Mouse (Mus musculus) large intestine, adult 2 months (tissue): Measurements from ENCODE around the gene Hoxb6. TPM values are rescaled to one million over a fixed set of nuclear protein-coding genes. Genes with fewer than 3 reads are reported as not detected.

ENCODE experiments used
- DNase-seq: peaks from one replicate; pipeline ENCODE4 v3.0.0-alpha.2; 2012; ENCODE audit warnings: low read depth, low spot score
- WGBS: fragments of 180-500 bp; shearing (Covaris S2); methylation state at CpG from one replicate; pipeline ENCODE4 v1.1.7; 2018; 5-methylcytosine and 5-hydroxymethylcytosine counted together
- polyA plus RNA-seq: library from polyadenylated mRNA; depleted of rRNA; stranded (reverse); fragments of >200 nt; gene quantifications from 2 replicates; pipeline ENCODE4 v1.2.3, GENCODE M21; 2012

The Hoxb6 gene
- polyA plus RNA-seq, 1 experiment, result 23.1 TPM

DNA sequence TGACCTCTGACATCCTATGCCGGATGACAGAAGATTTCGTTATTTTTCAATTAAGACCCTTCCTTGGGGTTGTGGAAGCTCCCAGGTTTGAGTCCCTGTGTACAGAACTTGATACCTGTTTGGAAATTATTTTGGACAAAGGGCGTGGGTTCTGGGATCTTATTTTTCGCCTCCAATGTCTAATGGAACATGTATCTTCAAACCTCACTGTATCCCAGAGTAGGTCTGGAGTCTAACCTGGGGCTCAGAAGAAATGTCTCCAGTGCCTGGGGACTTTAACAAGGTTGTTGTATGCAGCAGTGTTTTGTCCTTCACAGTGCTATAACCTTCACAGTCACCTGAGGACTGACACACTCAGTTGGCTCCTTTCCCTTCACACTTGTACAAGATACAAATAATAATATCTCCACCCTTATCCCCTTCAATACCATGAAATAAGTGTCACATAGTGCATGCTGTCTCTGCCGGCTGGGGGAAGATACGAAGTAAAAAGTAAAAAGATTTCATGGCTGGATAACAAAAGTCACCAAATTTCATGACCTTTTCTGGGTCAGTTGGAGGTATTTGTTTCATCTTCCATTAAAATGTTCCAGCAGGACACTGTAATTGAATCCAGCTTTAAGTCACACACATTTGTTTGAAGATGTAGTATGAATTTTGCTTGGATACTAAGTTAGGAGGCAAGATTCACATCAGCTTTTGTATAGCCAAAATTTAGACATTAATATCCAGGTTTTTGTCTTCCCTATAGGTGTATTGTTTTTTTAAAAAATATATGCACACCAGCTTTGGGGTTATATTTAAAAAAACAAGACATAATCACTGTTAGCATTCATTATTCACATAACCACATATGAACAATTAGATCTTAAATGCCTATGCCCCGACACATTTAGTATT is 25.0 kb upstream of the Hoxb6 start:
- 44% methylated on average over 7 of the region's 7 CpGs for WGBS
- DNase-seq, result no peak

DNA sequence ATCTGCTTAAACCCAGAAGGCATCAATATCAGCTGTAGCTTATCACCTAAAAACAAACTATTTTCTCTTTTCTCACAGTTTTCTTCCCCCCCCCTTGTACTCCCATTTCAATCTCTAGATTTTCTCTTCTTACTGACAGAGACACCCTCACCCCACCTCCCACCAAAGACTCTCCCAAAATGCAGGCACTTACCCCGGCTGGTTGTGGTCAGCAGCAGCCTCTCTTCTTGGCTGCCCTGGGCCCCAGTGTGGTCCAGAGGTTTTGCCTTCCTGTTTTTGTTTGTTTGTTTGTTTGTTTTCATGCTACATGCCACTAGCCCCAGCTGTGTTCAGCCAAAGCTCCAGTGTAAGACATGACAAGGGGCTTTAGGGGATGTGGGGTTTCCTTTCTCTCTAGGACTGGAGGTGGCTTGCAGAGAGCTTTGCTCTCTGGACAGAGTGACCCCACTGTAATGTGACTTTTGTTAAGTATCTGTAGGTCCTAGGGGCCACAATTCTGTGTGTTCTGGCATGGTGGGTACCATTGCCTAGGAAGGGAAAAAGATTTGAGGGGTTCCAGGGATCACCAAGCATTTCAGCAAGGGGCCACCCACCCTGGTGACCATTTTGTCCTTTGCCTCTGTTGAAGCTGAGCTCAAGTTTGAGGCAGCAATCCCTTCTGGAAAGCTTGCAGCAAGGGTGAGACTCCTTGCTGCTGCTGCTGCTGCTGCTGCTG is 24.1 kb upstream of the Hoxb6 start:
- WGBS, result 50% methylated on average over 1 of the region's 1 CpGs
- DNase-seq, result no peak

DNA sequence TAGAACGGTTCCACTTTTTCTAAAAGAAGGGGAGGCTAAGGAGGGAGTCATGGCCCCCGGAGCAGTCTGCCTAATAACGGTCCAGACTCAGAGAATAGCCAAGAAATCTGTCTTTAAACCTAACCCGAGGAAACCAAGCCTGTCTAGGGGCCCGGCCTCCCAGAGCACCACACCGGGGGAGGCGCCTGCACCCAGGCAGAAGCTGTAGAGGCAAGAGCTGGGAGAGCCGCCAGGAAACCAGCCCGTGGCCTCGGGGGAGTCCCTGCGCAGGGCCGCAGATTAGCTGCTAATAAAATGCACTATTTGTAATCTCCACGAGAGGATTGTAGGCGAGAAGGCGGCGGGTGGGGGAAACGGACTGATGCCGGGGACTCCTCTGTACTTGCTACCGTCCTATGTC is 22.4 kb upstream of the Hoxb6 start:
- WGBS, result under 1% methylated on average over 19 of the region's 19 CpGs
- DNase-seq, result no peak

DNA sequence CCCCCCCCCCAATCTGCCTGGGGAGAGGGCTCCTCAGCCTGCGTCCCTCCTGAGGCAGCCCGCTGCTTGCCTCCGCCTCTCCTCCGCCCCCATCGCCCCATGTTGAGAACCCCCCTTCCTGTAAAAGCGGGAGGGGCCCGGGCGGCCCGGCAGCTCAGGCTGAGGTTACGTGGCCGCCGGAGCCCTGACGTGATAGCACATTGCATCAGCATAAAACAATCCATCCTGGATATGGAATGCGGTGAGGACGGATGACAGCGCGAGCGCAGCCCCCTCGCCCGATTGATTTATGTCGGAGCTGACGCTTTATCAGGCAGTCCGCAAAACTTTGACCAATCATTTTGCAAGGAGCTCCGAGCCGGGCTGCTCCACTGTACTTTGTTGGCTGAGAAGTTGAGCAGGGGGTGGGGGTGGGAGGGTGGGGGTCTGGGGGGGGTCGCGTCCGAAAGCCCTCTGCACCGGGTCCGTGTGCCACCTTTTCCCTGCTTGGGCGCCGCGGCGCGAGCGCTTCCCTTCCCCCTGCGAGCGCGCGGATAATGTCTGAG is 21.2 kb upstream of the Hoxb6 start, which contains the start of gene Hoxb9:
TSS of gene Hoxb9 (plus strand) at position 462 of the 545 bp plus-strand sequence.
- 1% methylated on average over 40 of the region's 40 CpGs for WGBS
- no peak for DNase-seq

DNA sequence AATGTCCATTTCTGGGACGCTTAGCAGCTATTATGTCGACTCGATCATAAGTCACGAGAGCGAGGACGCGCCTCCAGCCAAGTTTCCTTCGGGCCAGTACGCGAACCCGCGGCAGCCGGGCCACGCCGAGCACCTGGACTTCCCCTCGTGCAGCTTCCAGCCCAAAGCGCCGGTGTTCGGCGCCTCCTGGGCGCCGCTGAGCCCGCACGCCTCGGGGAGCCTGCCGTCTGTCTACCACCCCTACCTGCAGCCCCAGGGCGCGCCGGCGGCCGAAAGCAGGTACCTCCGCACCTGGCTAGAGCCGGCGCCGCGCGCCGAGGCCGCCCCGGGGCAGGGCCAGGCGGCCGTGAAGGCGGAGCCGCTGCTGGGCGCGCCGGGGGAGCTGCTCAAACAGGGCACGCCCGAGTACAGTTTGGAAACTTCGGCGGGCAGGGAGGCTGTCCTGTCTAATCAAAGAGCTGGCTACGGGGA is 20.7 kb upstream of the Hoxb6 start:
- WGBS, result under 1% methylated on average over 52 of the region's 52 CpGs
- no peak for DNase-seq

DNA sequence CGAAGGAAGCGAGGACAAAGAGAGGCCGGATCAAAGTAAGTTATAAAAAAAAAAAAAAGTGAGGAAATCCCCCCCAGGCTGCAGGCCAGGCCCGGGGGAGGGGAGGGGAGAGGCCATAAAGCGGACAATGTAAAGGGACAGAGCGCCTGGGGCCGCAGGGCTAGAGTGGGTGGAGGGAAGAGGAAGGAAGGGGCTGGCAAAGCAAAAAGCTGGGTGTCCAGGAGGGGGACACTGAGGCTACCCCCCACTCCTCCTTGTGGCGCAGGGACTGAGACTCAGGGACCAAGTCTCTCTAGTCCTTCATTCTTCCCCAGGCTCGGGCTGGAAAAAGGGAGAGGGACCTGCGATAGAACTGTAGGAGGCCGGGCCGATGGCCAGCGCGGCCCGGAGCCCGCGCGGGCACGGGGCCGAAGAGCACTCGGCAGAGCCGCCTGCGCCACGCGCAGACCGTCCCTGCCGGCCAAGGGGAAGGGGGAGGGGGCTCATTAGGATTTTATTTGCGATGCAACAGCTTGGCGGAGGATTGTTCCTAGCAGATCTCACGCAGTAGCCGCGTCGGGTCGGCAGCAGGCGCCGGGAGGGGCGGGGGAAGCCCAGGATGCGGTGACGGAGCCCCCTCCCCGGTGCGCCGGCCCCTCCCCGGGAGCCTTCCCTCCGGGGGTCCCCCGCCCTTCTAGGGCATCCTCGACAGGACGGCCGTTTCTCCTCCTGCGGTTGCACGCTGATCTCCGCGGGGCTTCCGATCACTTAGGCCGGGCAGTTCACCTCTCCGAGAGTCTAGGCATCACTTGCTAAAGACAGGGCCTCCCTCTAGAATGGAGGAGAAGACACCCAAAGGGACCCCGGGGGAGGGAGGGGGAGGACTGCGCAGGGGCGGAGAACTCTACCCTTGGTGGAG is 20.0 kb upstream of the Hoxb6 start:
- 2% methylated on average over 57 of the region's 58 CpGs for WGBS
- DNase-seq, result no peak

DNA sequence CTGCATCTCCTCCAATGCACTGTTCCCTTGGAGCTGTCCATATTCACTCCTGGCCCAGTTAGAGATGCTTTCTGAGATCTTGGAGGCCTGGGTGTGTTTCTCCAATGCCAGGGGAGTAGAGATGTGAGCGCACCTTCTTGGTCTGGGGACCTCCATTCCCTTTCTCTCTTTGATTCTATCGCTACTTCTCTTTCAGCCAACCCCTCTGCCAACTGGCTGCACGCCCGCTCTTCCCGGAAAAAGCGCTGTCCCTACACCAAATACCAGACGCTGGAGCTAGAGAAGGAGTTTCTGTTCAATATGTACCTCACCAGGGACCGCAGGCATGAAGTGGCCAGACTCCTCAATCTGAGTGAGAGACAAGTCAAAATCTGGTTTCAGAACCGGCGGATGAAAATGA is 17.8 kb upstream of the Hoxb6 start:
- WGBS, result 35% methylated on average over 10 of the region's 10 CpGs
- no peak for DNase-seq

DNA sequence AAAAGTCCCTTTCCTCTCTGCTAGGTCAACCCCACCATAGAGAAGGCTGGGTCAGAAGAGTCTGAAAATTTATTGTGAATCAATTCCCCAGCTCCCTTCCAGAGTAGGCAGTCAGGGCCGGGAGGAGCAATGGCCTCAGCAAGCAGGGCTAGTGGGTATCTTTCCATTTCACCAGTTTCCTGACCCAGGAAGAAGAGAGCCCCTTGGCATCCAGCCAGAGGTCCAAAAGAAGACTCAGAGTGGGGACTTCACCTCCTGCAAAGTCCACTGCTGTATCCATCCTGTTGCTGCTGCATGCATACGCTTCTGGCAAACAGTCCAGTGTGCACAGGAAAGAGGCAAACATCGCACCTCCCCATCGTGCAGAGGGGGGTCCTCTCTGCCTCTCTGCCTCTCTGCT is 16.4 kb upstream of the Hoxb6 start:
- no peak for DNase-seq
- 26% methylated on average over 4 of the region's 4 CpGs for WGBS

DNA sequence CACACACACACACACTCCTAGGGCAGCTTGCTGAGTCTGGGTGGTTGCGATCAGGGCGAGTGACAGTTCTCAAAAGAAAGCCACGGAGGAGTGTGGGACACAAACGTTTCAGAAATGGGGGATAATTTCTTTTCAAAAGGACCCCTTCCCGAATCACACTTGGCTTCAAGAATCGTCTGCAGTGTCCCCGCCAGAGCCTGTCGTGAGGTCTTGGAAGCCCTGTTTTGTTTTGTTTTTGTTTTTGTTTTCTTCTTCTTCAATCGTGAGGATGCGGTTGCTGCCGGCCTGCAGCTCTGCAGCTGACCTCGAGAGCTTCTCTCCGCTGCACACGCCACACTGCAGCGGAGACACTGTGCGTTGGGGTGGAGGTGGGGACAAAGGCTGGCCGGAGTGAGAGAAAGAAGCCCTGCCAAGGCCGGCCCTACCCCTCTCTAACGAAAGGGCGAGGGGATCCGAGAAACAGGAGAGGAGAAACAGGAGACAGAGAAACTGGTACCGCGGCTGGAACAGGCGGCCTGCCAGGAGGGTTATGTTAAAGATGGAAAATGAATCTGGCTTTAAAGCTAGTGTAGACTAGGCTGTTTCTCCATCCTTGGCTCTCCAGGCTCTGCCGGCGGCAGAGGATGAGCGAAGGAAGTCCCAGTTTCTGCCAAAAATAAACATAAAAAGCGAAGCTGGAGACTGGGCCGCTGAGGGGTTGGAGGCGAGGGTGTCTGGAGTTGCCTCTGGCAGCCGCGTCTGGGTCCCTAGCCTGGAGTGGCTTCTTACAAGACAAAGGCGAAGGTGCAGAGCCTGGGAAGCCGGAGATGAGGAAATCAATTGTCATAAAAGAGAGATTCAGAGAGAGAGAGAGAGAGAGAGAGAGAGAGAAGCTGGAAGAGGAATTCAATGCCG is 14.9 kb upstream of the Hoxb6 start:
- WGBS, result 2% methylated on average over 35 of the region's 35 CpGs
- no peak for DNase-seq

DNA sequence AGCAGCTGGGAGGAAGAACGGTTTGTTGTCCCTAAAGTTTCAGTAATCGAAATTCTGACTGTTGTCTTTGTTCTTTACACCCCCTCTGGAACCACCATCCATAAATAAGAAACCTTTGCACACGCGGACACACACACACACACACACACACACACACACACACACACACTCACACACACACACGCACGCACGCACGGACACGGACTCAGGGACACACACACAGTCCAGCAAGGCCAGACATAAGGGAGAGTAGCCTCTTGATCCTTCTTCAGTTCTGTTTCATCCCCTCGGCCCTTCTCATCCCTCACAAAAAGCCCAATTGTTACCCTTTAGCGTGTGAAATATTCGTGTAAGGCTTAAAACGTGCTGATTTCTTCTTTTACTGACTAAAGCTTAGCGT is 14.0 kb upstream of the Hoxb6 start:
- WGBS, result 5% methylated on average over 14 of the region's 14 CpGs
- no peak for DNase-seq

DNA sequence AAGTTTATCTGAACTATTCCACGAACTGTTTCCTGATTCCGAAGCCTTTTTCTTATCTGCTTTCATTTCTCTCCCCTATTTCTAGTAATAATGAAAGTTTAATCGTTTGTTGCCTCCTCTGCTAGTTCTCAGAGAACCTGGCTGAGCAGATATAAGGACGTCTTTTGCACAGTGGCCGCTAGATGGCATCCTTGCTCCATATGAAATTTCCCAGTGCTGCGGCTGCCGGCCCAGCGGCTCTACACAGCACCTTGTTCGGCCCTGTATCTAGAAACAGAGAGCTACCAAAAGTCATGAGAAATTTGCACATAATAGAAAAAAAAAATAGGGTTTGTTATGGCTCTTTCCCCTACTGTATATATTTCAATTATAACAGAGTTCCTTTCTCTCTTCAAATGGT is 13.5 kb upstream of the Hoxb6 start:
- WGBS, result under 1% methylated on average over 9 of the region's 9 CpGs

DNA sequence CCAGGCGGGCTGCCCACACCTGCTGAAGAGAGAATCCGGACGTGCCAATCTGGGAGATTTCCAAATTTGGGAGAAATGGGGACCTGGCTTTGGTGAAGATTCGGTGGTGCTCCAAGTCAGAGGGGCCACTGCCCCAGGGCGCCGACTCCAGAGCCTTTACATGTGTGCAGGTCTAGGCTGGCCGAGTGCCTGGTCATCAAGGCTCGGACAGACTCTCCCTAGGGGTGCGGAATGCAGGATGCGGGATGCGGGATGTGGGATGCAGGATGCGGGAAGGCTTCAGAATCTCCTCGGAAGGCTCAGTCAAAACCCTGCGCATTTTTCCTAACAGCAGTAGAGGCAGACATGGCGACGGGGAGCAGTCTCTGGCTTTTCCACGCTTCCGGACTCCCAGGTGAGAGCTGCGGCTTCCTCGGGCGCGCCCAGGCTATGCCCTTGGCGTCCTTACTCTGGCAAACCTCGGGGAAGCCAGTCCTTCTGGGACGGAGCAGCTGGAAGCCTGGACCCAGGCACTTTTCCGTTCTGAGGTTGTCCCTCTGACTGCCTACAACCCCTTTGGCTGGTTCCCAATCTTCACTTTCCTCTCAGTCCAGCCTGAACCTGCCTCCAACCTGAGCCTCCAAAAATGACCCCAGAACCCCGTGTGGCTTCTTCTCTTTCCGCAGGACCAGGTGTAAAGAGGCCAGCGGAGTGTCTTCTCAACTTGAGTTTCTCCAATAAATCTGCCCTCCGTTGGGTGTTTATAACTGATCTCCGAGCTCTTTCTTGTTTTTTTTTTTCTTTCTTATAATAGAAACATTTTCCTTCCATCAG is 12.6 kb upstream of the Hoxb6 start:
- 9% methylated on average over 31 of the region's 31 CpGs for WGBS
- no peak for DNase-seq

More for the DNA sequence above, 13.5 kb upstream of the Hoxb6 start:
- DNase-seq, result no peak

DNA sequence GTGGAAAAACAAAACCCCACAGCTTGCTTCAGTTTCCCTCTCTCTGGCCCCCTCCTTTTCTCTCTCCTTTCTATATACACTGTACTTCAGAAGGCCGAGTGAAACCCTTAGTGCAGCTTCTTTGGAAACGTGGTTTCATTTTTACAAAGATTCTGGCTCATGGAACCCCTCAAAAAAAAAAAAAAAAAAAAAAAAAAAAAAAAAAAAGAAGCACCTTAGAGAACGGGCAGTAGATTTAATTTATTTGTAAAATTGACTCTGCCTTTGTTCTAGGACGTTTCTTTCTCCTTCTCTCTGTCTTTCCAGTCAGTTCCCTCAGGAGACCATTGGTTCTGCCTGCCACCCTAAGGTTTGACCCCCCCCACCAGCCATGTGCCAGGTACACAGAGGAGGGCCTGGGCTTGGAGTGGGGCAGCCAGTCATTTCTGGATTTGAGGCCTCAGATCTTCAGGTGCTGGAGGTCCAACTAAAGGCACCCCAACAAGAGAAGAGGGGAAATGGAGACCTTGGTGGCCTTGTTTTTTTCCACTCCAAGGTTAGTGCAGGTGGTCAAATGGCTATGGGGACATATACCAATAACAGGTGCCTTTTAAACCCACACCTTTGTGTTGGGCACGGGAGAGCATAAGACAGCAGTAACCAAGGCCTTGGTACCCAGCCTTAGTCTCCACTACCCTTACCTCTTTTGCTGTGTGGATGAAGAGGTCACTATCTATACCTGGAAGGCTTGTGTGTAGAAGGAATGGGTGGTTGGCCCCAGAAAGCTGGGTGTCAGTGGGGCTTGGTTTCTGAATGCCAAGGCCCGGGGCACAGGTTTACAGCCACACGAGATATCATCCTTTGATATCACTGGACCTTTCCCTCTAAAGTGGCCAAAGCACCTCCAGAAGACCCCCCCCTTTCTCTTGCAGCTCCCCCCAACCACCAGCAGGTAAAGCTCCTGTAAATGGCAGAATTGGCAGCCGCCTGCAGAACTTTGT is 11.6 kb upstream of the Hoxb6 start:
- 22% methylated on average over 8 of the region's 8 CpGs for WGBS
- no peak for DNase-seq

DNA sequence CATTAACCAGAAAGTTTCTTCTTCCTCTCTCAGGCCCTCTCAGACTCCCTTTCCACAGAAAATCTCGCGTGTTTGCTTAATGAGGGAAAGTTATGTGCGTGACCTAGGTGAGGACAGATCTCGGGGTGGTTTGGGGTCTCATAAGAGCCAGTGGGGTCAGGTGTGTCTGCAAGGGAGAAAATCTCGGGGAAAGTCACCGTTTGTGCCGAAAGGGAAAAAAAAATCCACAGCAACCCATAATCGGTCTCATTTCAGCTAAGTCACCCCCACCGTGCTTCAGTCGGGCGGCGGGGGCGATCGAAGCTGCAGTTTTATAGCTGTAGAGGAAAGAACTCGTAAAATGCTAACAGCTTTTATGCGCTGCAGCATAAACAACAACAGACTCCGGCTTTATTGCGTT is 10.9 kb upstream of the Hoxb6 start:
- DNase-seq, result no peak
- 10% methylated on average over 18 of the region's 18 CpGs for WGBS

DNA sequence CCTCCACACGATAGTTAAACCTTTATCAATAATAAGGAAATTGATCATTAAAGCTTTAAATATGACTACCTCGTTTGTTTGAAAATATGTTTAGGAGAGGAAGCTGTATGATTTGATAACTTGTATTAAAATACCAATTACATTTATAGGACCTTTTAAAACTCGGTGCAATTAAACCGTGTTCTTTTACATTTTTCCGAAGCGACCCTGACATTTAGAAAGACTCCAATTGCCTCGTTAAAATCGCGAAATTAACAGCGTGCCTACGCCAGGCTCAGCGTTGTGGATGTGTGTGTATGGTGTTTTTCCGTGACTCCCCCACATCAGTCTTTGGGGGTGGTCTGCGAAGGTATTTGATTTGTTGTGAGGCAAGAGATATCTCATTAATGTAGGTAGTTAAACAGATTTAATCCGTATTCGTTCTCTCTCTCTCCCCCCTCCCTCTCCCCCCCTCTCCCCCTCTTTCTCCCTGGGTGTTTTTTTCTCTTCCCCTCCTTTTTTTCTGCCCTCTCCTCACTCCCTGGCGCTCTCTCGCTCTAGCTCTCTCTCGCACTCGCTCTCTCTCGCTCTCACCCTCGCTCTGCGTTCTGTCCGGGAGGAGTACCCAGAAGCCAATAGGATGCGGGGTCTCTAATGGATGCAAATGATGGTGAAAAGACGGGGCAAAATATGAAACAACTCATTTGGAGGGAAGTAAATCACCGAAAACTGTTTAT is 10.3 kb upstream of the Hoxb6 start, which contains the start of gene Hoxb8:
TSS of gene Hoxb8 (plus strand) at position 51 of the 716 bp plus-strand sequence.
- WGBS, result 5% methylated on average over 27 of the region's 27 CpGs
- no peak for DNase-seq
